Mouse (Mus musculus) liver, embryonic 11.5 days (tissue): ENCODE measurements at regions not wholly inside any gene's neighbourhood (a gene's known extent, or its start where the extent isn't known, plus 50 kb on each side); places are given as distances from the start of the nearest gene placed in this dataset.

Experiments
- ATAC-seq: fragments of 200-750 bp; cut with Nextera tagmentation; replicated peaks from 2 replicates; pipeline ENCODE4 v1.8.0; 2017; ENCODE audit warnings: moderate number of reproducible peaks, mild to moderate bottlenecking, moderate TSS enrichment, moderate library complexity; ENCODE audit not compliant: low FRiP score
- DNase-seq: peaks from one replicate; pipeline ENCODE4 v3.0.0-alpha.2; 2017; ENCODE audit warnings: low spot score
- H3K27ac ChIP-seq: fragments of 300-500 bp; sonication (generic); 2 replicates; pipeline ENCODE4 v1.5.1; 2014; ENCODE audit warnings: mild to moderate bottlenecking, low read depth, low read length, control low read depth
- H3K27me3 ChIP-seq: fragments of 300-500 bp; sonication (generic); replicated peaks from 2 replicates; pipeline ENCODE4 v1.6.1; 2014; ENCODE audit warnings: low read length, mixed read lengths; ENCODE audit not compliant: control insufficient read depth, insufficient read depth
- H3K36me3 ChIP-seq: fragments of 300-500 bp; sonication (generic); 2 replicates; pipeline ENCODE4 v1.6.1; 2014; ENCODE audit warnings: mild to moderate bottlenecking, low read length, moderate library complexity, mixed read lengths; ENCODE audit not compliant: control insufficient read depth, insufficient read depth
- H3K4me1 ChIP-seq: fragments of 300-500 bp; sonication (generic); replicated peaks from 2 replicates; pipeline ENCODE4 v1.6.1; 2014; ENCODE audit warnings: low read length, mixed read lengths; ENCODE audit not compliant: control insufficient read depth, insufficient read depth
- H3K4me2 ChIP-seq: fragments of 300-500 bp; sonication (generic); 2 replicates; pipeline ENCODE4 v1.6.1; 2014; ENCODE audit warnings: mild to moderate bottlenecking, control low read depth, moderate library complexity
- H3K4me3 ChIP-seq: fragments of 300-500 bp; sonication (generic); 2 replicates; pipeline ENCODE4 v1.5.1; 2014; ENCODE audit warnings: low read depth, low read length, control low read depth
- H3K9ac ChIP-seq: fragments of 300-500 bp; sonication (generic); 2 replicates; pipeline ENCODE4 v1.6.1; 2014; ENCODE audit warnings: low read depth, low read length, control low read depth
- H3K9me3 ChIP-seq: fragments of 300-500 bp; sonication (generic); 2 replicates; pipeline ENCODE4 v1.6.1; 2016; ENCODE audit warnings: low read length, inconsistent platforms, mixed read lengths; ENCODE audit not compliant: control insufficient read depth
- WGBS: fragments of 180-500 bp; shearing (Covaris S2); extraction: QIAGEN DNeasy Blood & Tissue Kit; methylation state at CpG from one replicate; pipeline ENCODE4 v1.1.7; 2014; 5-methylcytosine and 5-hydroxymethylcytosine counted together

- no peaks in the 10 kb centered on the region for H3K27me3 ChIP-seq
- no peaks in the 10 kb centered on the region for H3K4me1 ChIP-seq
- H3K9me3 ChIP-seq, result no peaks in the 10 kb centered on the region
- no peak overlapping the region for H3K4me2 ChIP-seq
- no peak overlapping the region for H3K4me3 ChIP-seq
- 74% methylated on average over 7 of the region's 7 CpGs for WGBS
- no peak for ATAC-seq
- H3K27ac ChIP-seq, result no peak overlapping the region
- DNase-seq, result no peak
- H3K9ac ChIP-seq, result no peak overlapping the region
- H3K36me3 ChIP-seq, result no peaks in the 10 kb centered on the region
These were observed 559.0 kb upstream of the A1bg start for GRCm38 (mm10) chr15:61481861-61482260.

GRCm38 (mm10) chr15:61473900-61474299 is 551.1 kb upstream of the A1bg start:
- Histone ChIP-seq H3K9me3 (no peaks in the 10 kb centered on the region), H3K27me3 (no peaks in the 10 kb centered on the region), H3K4me1 (no peaks in the 10 kb centered on the region), H3K36me3 (no peaks in the 10 kb centered on the region), H3K4me2 (no peak overlapping the region), H3K9ac (no peak overlapping the region), H3K4me3 (no peak overlapping the region), H3K27ac (no peak overlapping the region)
- WGBS, result 47% methylated on average over 1 of the region's 1 CpGs
- DNase-seq, result no peak
- ATAC-seq, result no peak

GRCm38 (mm10) chr15:61455042-61455441 is 532.2 kb upstream of the A1bg start:
- no peak for ATAC-seq

GRCm38 (mm10) chr15:61454350-61454671 is 531.5 kb upstream of the A1bg start:
- 78% methylated on average over 1 of the region's 1 CpGs for WGBS

More at GRCm38 (mm10) chr15:61455042-61455441, 532.2 kb upstream of the A1bg start:
- no peak overlapping the region for H3K27ac ChIP-seq
- no peak overlapping the region for H3K4me2 ChIP-seq
- no peaks in the 10 kb centered on the region for H3K27me3 ChIP-seq
- no peaks in the 10 kb centered on the region for H3K36me3 ChIP-seq
- no peaks in the 10 kb centered on the region for H3K9me3 ChIP-seq
- 89% methylated on average over 5 of the region's 5 CpGs for WGBS
- no peak for DNase-seq
- no peak overlapping the region for H3K9ac ChIP-seq
- H3K4me1 ChIP-seq, result no peaks in the 10 kb centered on the region
- no peak overlapping the region for H3K4me3 ChIP-seq

DNA sequence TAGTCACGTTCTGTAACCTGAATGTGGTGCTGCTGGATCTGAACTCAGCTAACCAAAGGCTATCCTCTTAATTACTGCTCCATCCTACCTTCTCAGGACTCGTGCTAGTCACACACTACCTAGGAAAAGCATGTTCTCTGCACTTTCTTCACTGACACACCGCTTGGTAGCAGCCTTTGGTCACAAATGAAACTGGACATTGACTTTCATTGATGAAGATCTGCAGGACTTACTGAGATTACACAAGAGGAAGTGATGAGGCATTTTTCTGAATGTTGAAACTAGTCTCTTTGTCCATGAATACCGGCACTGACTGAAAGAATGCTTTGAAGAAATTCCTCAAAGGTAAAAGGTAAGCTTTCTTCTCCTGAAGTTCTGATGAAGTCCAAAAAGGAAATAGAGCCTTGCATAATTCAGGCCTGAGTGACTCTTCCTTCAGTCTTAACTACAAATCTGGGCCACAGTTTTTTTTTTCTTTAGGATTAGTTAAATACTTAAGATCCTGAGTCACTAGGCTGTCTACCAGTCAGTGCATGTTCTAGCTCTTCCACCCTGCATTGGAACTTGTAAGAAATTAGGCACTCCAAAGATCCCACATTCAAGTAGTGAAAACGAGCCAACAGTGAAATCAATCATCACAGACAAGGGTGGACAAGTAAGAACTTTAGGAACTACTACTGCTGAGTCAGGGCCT is 531.0 kb upstream of the A1bg start:
- Histone ChIP-seq H3K36me3 (no peaks in the 10 kb centered on the region), H3K9me3 (no peaks in the 10 kb centered on the region), H3K4me2 (no peak overlapping the region), H3K27ac (no peak overlapping the region), H3K27me3 (no peaks in the 10 kb centered on the region), H3K4me3 (no peak overlapping the region), H3K4me1 (no peaks in the 10 kb centered on the region), H3K9ac (no peak overlapping the region)
- ATAC-seq (no peak), DNase-seq (no peak)
- WGBS, result 64% methylated on average over 5 of the region's 5 CpGs

More at GRCm38 (mm10) chr15:61454350-61454671, 531.5 kb upstream of the A1bg start:
- Histone ChIP-seq H3K27me3 (no peaks in the 10 kb centered on the region), H3K27ac (no peak overlapping the region), H3K9me3 (no peaks in the 10 kb centered on the region), H3K36me3 (no peaks in the 10 kb centered on the region), H3K4me3 (no peak overlapping the region), H3K4me2 (no peak overlapping the region), H3K4me1 (no peaks in the 10 kb centered on the region), H3K9ac (no peak overlapping the region)
- DNase-seq, result no peak
- no peak for ATAC-seq

DNA sequence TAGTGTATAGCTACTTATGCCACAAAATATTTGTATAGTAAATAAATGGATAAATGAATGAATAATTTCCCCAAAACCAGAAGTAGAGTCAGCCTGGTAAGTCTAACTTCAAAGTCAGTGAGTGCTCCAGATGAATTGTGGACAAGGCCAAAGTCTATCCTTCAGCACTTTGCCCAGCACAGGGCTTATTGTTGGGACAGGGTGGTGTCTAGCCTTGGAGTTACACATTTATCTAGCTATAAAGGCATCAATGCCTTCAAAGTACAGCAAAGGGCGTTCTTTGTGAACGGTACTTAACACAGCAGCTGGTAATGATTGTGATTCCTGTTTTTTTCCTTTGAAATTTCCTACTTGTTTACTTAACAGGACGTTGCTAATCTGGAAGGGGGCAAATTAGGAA is 527.4 kb upstream of the A1bg start:
- H3K27me3 ChIP-seq, result no peaks in the 10 kb centered on the region
- WGBS, result 35% methylated on average over 3 of the region's 3 CpGs
- no peak for DNase-seq

GRCm38 (mm10) chr15:61448482-61448881 is 525.7 kb upstream of the A1bg start:
- Histone ChIP-seq H3K27me3 (no peaks in the 10 kb centered on the region), H3K27ac (no peak overlapping the region), H3K4me3 (no peak overlapping the region), H3K36me3 (no peaks in the 10 kb centered on the region), H3K9ac (no peak overlapping the region), H3K9me3 (no peaks in the 10 kb centered on the region), H3K4me2 (no peak overlapping the region), H3K4me1 (no peaks in the 10 kb centered on the region)
- ATAC-seq (no peak), DNase-seq (no peak)
- WGBS, result 85% methylated on average over 2 of the region's 2 CpGs

More for the DNA sequence above, 527.4 kb upstream of the A1bg start:
- Histone ChIP-seq H3K4me2 (no peak overlapping the region), H3K4me1 (no peaks in the 10 kb centered on the region), H3K9me3 (no peaks in the 10 kb centered on the region), H3K9ac (no peak overlapping the region), H3K4me3 (no peak overlapping the region), H3K36me3 (no peaks in the 10 kb centered on the region), H3K27ac (no peak overlapping the region)
- no peak for ATAC-seq

GRCm38 (mm10) chr15:61446053-61446840 is 523.4 kb upstream of the A1bg start:
- no peak overlapping the region for H3K4me3 ChIP-seq
- ATAC-seq, result no peak
- no peak overlapping the region for H3K4me2 ChIP-seq
- no peak overlapping the region for H3K27ac ChIP-seq
- H3K9me3 ChIP-seq, result no peaks in the 10 kb centered on the region
- WGBS, result 74% methylated on average over 4 of the region's 4 CpGs
- H3K9ac ChIP-seq, result no peak overlapping the region
- H3K4me1 ChIP-seq, result no peaks in the 10 kb centered on the region
- no peak for DNase-seq
- H3K36me3 ChIP-seq, result no peaks in the 10 kb centered on the region
- H3K27me3 ChIP-seq, result no peaks in the 10 kb centered on the region
